Mouse (Mus musculus) forebrain, embryonic 11.5 days (tissue): ENCODE measurements around the gene Blnk. TPM values are rescaled to one million over a fixed set of nuclear protein-coding genes. Genes with fewer than 3 reads are reported as not detected.

Experiments
- ATAC-seq: fragments of 200-750 bp; cut with Nextera tagmentation; replicated peaks from 2 replicates; pipeline ENCODE4 v1.8.0; 2017; ENCODE audit warnings: moderate TSS enrichment; ENCODE audit not compliant: low FRiP score
- DNase-seq: peaks from one replicate; pipeline ENCODE4 v3.0.0-alpha.2; 2017; ENCODE audit warnings: low spot score
- H3K27ac ChIP-seq: fragments of 300-500 bp; sonication (generic); 2 replicates; pipeline ENCODE4 v1.5.1; 2014; ENCODE audit warnings: low read depth, low read length
- H3K27me3 ChIP-seq: fragments of 300-500 bp; sonication (generic); 2 replicates; pipeline ENCODE4 v1.6.1; 2014; ENCODE audit warnings: mild to moderate bottlenecking, low read length, mixed read lengths; ENCODE audit not compliant: control insufficient read depth, insufficient read depth
- H3K36me3 ChIP-seq: fragments of 300-500 bp; sonication (generic); 2 replicates; pipeline ENCODE4 v1.6.1; 2014; ENCODE audit warnings: mild to moderate bottlenecking, low read length, moderate library complexity, mixed read lengths; ENCODE audit not compliant: control insufficient read depth, insufficient read depth
- H3K4me1 ChIP-seq: fragments of 300-500 bp; sonication (generic); replicated peaks from 2 replicates; pipeline ENCODE4 v1.6.1; 2014; ENCODE audit warnings: low read length, mixed read lengths; ENCODE audit not compliant: control insufficient read depth, insufficient read depth
- H3K4me2 ChIP-seq: fragments of 300-500 bp; sonication (generic); 2 replicates; pipeline ENCODE4 v1.6.1; 2014; ENCODE audit warnings: low read depth, mild to moderate bottlenecking, low read length, moderate library complexity, mixed read lengths; ENCODE audit not compliant: severe bottlenecking
- H3K4me3 ChIP-seq: fragments of 300-500 bp; sonication (generic); 2 replicates; pipeline ENCODE4 v1.5.1; 2014; ENCODE audit warnings: low read depth, low read length
- H3K9ac ChIP-seq: fragments of 300-500 bp; sonication (generic); 2 replicates; pipeline ENCODE4 v1.6.1; 2014; ENCODE audit warnings: low read length
- H3K9me3 ChIP-seq: fragments of 300-500 bp; sonication (generic); 2 replicates; pipeline ENCODE4 v1.6.1; 2016; ENCODE audit warnings: low read length, mixed read lengths; ENCODE audit not compliant: control insufficient read depth
- WGBS: fragments of 180-500 bp; shearing (Covaris S2); extraction: QIAGEN DNeasy Blood & Tissue Kit; methylation state at CpG from one replicate; pipeline ENCODE4 v1.1.7; 2014; 5-methylcytosine and 5-hydroxymethylcytosine counted together
- polyA plus RNA-seq: library from polyadenylated mRNA; unstranded; fragments of >200 nt; fragmentation: Nextera tagmentation; extraction: Ambion mirVana; gene quantifications from 2 replicates; pipeline ENCODE4 v1.2.1, GENCODE M21; 2014

Gene Blnk
- polyA plus RNA-seq, 1 experiment from 2014 or later = 0.41 TPM

GRCm38 (mm10) chr19:40988856-40989255 lies 5.5 kb downstream of the Blnk start:
- WGBS = 83% methylated on average over 5 of the region's 5 CpGs
- Histone ChIP-seq H3K4me1 (no peaks in the 10 kb centered on the region), H3K27me3 (no peaks in the 10 kb centered on the region; the same call in 1 of the 2 replicates), H3K9ac (no peak overlapping the region), H3K9me3 (no peaks in the 10 kb centered on the region), H3K27ac (no peak overlapping the region), H3K36me3 (no peaks in the 10 kb centered on the region), H3K4me2 (no peak overlapping the region), H3K4me3 (no peak overlapping the region)
- ATAC-seq (no peak), DNase-seq (no peak)

- no peaks in the 10 kb centered on the region for H3K4me1 ChIP-seq
- no peaks in the 10 kb centered on the region; the same call in 1 of the 2 replicates for H3K27me3 ChIP-seq
- H3K36me3 ChIP-seq = no peaks in the 10 kb centered on the region
- no peaks in the 10 kb centered on the region for H3K9me3 ChIP-seq
- WGBS = 93% methylated on average over 1 of the region's 1 CpGs
- no peak for DNase-seq
- ATAC-seq = no peak
- H3K27ac ChIP-seq = no peak overlapping the region
- no peak overlapping the region for H3K4me3 ChIP-seq
- no peak overlapping the region for H3K9ac ChIP-seq
- H3K4me2 ChIP-seq = no peak overlapping the region
These were observed 9.8 kb downstream of the Blnk start for GRCm38 (mm10) chr19:40984536-40984935.

- DNase-seq (no peak), ATAC-seq (no peak)
- WGBS = 87% methylated on average over 5 of the region's 5 CpGs
- Histone ChIP-seq H3K9me3 (no peaks in the 10 kb centered on the region), H3K4me1 (no peaks in the 10 kb centered on the region), H3K27ac (no peak overlapping the region), H3K4me2 (no peak overlapping the region), H3K27me3 (no peaks in the 10 kb centered on the region), H3K9ac (no peak overlapping the region), H3K36me3 (no peaks in the 10 kb centered on the region), H3K4me3 (no peak overlapping the region)
These were observed 13.7 kb downstream of the Blnk start for GRCm38 (mm10) chr19:40980671-40981070.

- Histone ChIP-seq H3K36me3 (no peaks in the 10 kb centered on the region), H3K9me3 (no peaks in the 10 kb centered on the region), H3K4me2 (no peak overlapping the region), H3K4me1 (no peaks in the 10 kb centered on the region), H3K27ac (no peak overlapping the region), H3K27me3 (no peaks in the 10 kb centered on the region), H3K4me3 (no peak overlapping the region), H3K9ac (no peak overlapping the region)
- 24% methylated on average over 5 of the region's 5 CpGs for WGBS
- ATAC-seq (no peak), DNase-seq (peak; percentile 21)
These were observed 16.3 kb downstream of the Blnk start for GRCm38 (mm10) chr19:40978026-40978425.

- no peaks in the 10 kb centered on the region for H3K9me3 ChIP-seq
- H3K27me3 ChIP-seq = no peaks in the 10 kb centered on the region
- 88% methylated on average over 11 of the region's 11 CpGs for WGBS
These were observed 17.1 kb downstream of the Blnk start for GRCm38 (mm10) chr19:40976946-40977917.

GRCm38 (mm10) chr19:40971273-40971914 lies 22.9 kb downstream of the Blnk start:
- no peak overlapping the region for H3K4me3 ChIP-seq
- H3K9me3 ChIP-seq = no peaks in the 10 kb centered on the region
- peak; percentile 35 for DNase-seq
- WGBS = 88% methylated on average over 5 of the region's 5 CpGs
- H3K9ac ChIP-seq = no peak overlapping the region
- H3K4me1 ChIP-seq = no peaks in the 10 kb centered on the region
- no peaks in the 10 kb centered on the region for H3K36me3 ChIP-seq
- no peaks in the 10 kb centered on the region for H3K27me3 ChIP-seq
- no peak overlapping the region for H3K4me2 ChIP-seq
- ATAC-seq = no peak
- H3K27ac ChIP-seq = no peak overlapping the region

More at GRCm38 (mm10) chr19:40976946-40977917, 17.1 kb downstream of the Blnk start:
- peak; percentile 25 for DNase-seq
- ATAC-seq = no peak
- Histone ChIP-seq H3K36me3 (no peaks in the 10 kb centered on the region), H3K4me2 (no peak overlapping the region), H3K4me1 (no peaks in the 10 kb centered on the region), H3K27ac (no peak overlapping the region), H3K4me3 (no peak overlapping the region), H3K9ac (no peak overlapping the region)

GRCm38 (mm10) chr19:40970775-40971174 lies 23.6 kb downstream of the Blnk start:
- no peaks in the 10 kb centered on the region for H3K4me1 ChIP-seq
- no peak overlapping the region for H3K9ac ChIP-seq
- H3K4me2 ChIP-seq = no peak overlapping the region
- H3K27me3 ChIP-seq = no peaks in the 10 kb centered on the region
- no peaks in the 10 kb centered on the region for H3K36me3 ChIP-seq
- WGBS = 85% methylated on average over 7 of the region's 7 CpGs
- H3K4me3 ChIP-seq = no peak overlapping the region
- no peaks in the 10 kb centered on the region for H3K9me3 ChIP-seq
- no peak overlapping the region for H3K27ac ChIP-seq
- peak; percentile 24 for DNase-seq
- ATAC-seq = no peak

GRCm38 (mm10) chr19:40970301-40970700 lies 24.0 kb downstream of the Blnk start:
- no peak overlapping the region for H3K27ac ChIP-seq
- no peak for DNase-seq
- no peak overlapping the region for H3K9ac ChIP-seq
- no peak overlapping the region for H3K4me2 ChIP-seq
- no peaks in the 10 kb centered on the region for H3K9me3 ChIP-seq
- no peaks in the 10 kb centered on the region for H3K36me3 ChIP-seq
- H3K27me3 ChIP-seq = no peaks in the 10 kb centered on the region
- H3K4me1 ChIP-seq = no peaks in the 10 kb centered on the region
- no peak overlapping the region for H3K4me3 ChIP-seq
- WGBS = 77% methylated on average over 4 of the region's 4 CpGs
- ATAC-seq = no peak
